Mouse (Mus musculus): ENCODE measurements at regions not wholly inside any gene's neighbourhood (a gene's known extent, or its start where the extent isn't known, plus 50 kb on each side); places are given as distances from the start of the nearest gene placed in this dataset.
"Not testable (repeated sequence)": the region's sequence is repeated elsewhere in the genome, so short reads cannot be mapped to it uniquely, and the experiment has no call there.

DNA sequence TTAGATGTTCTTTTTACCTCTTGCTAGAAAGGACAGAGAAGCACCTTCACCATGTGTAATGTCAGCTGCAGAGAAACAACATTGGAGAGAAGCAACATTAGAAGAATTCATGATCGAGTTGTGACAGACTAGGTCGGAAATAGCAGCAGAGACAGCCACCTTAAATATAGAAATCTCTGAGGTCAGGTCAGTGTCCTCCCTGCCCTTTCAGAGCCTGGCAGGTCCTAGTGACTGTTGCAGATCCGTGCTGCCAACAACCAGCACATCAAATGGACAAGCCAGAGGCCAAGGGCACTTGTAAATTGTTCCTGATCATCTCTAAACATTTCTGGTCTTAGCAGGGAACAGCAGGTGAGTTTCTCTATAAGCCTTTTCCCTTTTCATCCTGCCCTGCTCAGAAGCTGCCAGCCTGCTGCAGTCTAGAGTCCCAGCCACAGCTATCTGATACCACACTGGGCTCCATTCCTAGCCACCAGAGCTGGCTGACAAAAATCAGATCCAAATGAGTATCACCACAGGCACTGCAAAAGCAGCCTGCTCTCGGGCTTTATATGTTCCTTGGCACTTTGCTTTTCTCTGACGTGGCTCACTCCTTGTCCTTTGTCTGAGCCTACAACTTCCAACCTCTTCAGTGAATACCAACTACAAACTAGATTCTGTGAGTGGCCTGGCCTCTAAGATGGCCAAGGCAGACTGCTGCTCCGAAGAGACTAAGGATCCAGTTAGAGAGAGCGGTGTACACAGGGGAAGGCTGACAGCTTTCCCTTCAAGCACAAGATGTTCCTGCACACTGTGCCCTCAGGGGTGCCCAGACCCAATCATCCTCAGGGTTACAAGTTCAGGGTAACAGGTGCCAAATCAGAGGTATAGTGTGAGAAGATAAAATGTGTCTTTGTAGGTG is 102.8 kb upstream of the Pfn2 start:
- Histone ChIP-seq H3K4me1 (ENCODE audit: control insufficient read depth, insufficient read depth, low read length) (no peaks in the 10 kb centered on the region), H3K4me3 (ENCODE audit: low read depth, low read length) (no peak overlapping the region), H3K27me3 (ENCODE audit: control insufficient read depth, insufficient read depth, low read length, poor library complexity, severe bottlenecking) (no peaks in the 10 kb centered on the region), H3K36me3 (ENCODE audit: control insufficient read depth, insufficient read depth, low read length, poor library complexity, severe bottlenecking) (no peaks in the 10 kb centered on the region), H3K9ac (ENCODE audit: low read depth, poor library complexity, severe bottlenecking) (no peak overlapping the region), H3K27ac (ENCODE audit: insufficient read depth, low read length) (no peak overlapping the region), H3K9me3 (replicated peaks; ENCODE audit: control insufficient read depth, insufficient read depth, low read length, poor library complexity, severe bottlenecking) (no peaks in the 10 kb centered on the region)
- no peak for TF ChIP-seq EP300 (IDR thresholded peaks at IDR 0.05; ENCODE audit: insufficient read depth, low read depth, low read length)
- no peak for TF ChIP-seq POLR2A (IDR thresholded peaks at IDR 0.05; ENCODE audit: insufficient read depth, low read length)
- no peak for TF ChIP-seq CTCF (IDR thresholded peaks at IDR 0.05; ENCODE audit: low read depth, low read length)

DNA sequence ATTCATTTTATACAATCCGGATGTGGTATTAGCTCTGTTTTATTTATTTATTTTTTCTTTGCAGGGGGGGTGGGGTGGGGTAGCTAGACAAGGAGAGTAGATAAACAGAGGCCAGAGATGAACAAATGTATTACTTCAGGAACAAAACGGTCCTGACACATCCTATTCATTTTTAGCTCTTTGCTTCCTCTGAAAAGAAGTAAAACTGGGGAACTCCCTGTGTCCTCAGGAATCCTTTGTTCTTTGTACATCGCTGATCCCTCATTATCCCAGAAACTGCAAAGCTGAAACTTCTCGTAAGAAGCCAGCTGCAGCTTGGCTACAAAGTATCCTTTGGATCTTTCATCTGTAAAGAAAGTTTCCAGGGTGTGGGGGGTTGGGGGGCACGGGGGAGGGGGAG is 103.6 kb upstream of the Pfn2 start:
- no peak overlapping the region for H3K27ac ChIP-seq (ENCODE audit: insufficient read depth, low read length)
- H3K9ac ChIP-seq (ENCODE audit: low read depth, poor library complexity, severe bottlenecking), result no peak overlapping the region
- H3K27me3 ChIP-seq (ENCODE audit: control insufficient read depth, insufficient read depth, low read length, poor library complexity, severe bottlenecking), result no peaks in the 10 kb centered on the region
- no peaks in the 10 kb centered on the region for H3K4me1 ChIP-seq (ENCODE audit: control insufficient read depth, insufficient read depth, low read length)
- H3K4me3 ChIP-seq (ENCODE audit: low read depth, low read length), result no peak overlapping the region
- no peaks in the 10 kb centered on the region for H3K36me3 ChIP-seq (ENCODE audit: control insufficient read depth, insufficient read depth, low read length, poor library complexity, severe bottlenecking)
- no peaks in the 10 kb centered on the region for H3K9me3 ChIP-seq (replicated peaks; ENCODE audit: control insufficient read depth, insufficient read depth, low read length, poor library complexity, severe bottlenecking)
- TF ChIP-seq POLR2A (IDR thresholded peaks at IDR 0.05; ENCODE audit: insufficient read depth, low read length), result no peak
- TF ChIP-seq CTCF (IDR thresholded peaks at IDR 0.05; ENCODE audit: low read depth, low read length), result no peak
- TF ChIP-seq EP300 (IDR thresholded peaks at IDR 0.05; ENCODE audit: insufficient read depth, low read depth, low read length), result no peak

DNA sequence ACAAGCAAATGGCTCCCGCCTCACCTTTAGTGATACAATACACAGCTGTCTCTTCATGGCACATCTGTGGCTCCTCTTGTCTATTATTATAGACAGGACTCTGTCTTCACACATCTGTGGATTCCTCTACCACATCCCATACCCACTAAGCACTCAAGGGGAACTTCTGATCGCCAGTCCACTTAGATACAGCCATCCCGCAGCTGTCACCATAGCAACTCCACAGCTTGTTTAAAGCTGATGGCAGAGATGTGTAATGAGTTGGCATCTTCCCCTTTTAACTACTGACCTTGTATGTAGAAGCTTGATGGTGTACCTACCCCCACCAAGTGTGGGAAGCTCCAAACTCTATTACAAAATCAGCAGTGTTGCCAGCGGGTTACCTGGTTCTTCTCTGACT is 109.5 kb upstream of the Pfn2 start:
- Histone ChIP-seq H3K27me3 (ENCODE audit: control insufficient read depth, insufficient read depth, low read length, poor library complexity, severe bottlenecking) (no peaks in the 10 kb centered on the region), H3K27ac (ENCODE audit: insufficient read depth, low read length) (no peak overlapping the region), H3K4me3 (ENCODE audit: low read depth, low read length) (no peak overlapping the region), H3K4me1 (ENCODE audit: control insufficient read depth, insufficient read depth, low read length) (no peaks in the 10 kb centered on the region), H3K9ac (ENCODE audit: low read depth, poor library complexity, severe bottlenecking) (no peak overlapping the region), H3K36me3 (ENCODE audit: control insufficient read depth, insufficient read depth, low read length, poor library complexity, severe bottlenecking) (no peaks in the 10 kb centered on the region), H3K9me3 (replicated peaks; ENCODE audit: control insufficient read depth, insufficient read depth, low read length, poor library complexity, severe bottlenecking) (no peaks in the 10 kb centered on the region)
- TF ChIP-seq EP300 (IDR thresholded peaks at IDR 0.05; ENCODE audit: insufficient read depth, low read depth, low read length) (no peak), CTCF (IDR thresholded peaks at IDR 0.05; ENCODE audit: low read depth, low read length) (no peak), POLR2A (IDR thresholded peaks at IDR 0.05; ENCODE audit: insufficient read depth, low read length) (no peak)

DNA sequence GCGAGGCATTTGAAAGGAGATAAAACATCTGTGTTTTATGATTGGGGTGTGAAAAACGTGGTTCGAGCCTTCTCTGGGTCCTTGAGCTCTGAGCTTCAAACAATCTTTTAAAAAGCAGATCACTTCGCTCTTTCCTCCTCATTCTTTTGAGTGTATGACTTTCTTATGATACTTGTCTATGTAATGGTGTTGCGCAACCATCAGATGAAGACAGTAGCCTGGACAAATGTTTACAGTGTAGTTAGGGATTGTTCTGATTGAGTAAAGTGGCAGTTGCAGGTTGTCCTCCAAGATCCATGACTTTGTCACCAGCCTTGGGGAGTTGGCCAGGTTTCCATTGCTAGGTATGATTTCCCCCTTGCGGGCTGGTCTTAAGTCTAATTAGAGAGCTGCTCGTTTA is 116.1 kb upstream of the Pfn2 start:
- TF ChIP-seq CTCF (IDR thresholded peaks at IDR 0.05; ENCODE audit: low read depth, low read length) (no peak), POLR2A (IDR thresholded peaks at IDR 0.05; ENCODE audit: insufficient read depth, low read length) (no peak), EP300 (IDR thresholded peaks at IDR 0.05; ENCODE audit: insufficient read depth, low read depth, low read length) (no peak)

DNA sequence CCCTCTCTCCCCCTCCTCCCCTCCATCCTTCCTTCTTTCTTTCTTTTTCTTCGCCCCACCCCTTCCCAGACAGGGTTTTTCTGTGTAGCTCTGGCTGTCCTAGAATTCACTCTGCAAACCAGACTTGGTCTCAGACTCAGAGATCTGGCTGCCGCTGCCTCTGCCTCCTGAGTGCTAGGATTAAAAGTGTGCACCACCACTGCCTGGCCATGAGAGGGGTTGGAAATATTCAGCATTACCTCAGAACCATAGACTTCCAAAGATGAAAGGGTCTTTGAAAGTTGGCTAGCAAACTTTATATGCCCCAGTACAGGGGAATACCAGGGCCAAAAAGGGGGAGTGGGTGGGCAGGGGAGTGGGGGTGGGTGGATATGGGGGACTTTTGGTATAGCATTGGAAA is 122.7 kb upstream of the Pfn2 start:
- not testable (repeated sequence) for H3K9me3 ChIP-seq (replicated peaks; ENCODE audit: control insufficient read depth, insufficient read depth, low read length, poor library complexity, severe bottlenecking); H3K4me3 ChIP-seq (ENCODE audit: low read depth, low read length); H3K4me1 ChIP-seq (ENCODE audit: control insufficient read depth, insufficient read depth, low read length); H3K27ac ChIP-seq (ENCODE audit: insufficient read depth, low read length); H3K27me3 ChIP-seq (ENCODE audit: control insufficient read depth, insufficient read depth, low read length, poor library complexity, severe bottlenecking); H3K36me3 ChIP-seq (ENCODE audit: control insufficient read depth, insufficient read depth, low read length, poor library complexity, severe bottlenecking); H3K9ac ChIP-seq (ENCODE audit: low read depth, poor library complexity, severe bottlenecking)

More for the DNA sequence above, 116.1 kb upstream of the Pfn2 start:
- Histone ChIP-seq H3K9me3 (replicated peaks; ENCODE audit: control insufficient read depth, insufficient read depth, low read length, poor library complexity, severe bottlenecking) (no peaks in the 10 kb centered on the region), H3K9ac (ENCODE audit: low read depth, poor library complexity, severe bottlenecking) (no peak overlapping the region), H3K4me3 (ENCODE audit: low read depth, low read length) (no peak overlapping the region), H3K36me3 (ENCODE audit: control insufficient read depth, insufficient read depth, low read length, poor library complexity, severe bottlenecking) (no peaks in the 10 kb centered on the region), H3K4me1 (ENCODE audit: control insufficient read depth, insufficient read depth, low read length) (no peaks in the 10 kb centered on the region), H3K27ac (ENCODE audit: insufficient read depth, low read length) (no peak overlapping the region), H3K27me3 (ENCODE audit: control insufficient read depth, insufficient read depth, low read length, poor library complexity, severe bottlenecking) (no peaks in the 10 kb centered on the region)

DNA sequence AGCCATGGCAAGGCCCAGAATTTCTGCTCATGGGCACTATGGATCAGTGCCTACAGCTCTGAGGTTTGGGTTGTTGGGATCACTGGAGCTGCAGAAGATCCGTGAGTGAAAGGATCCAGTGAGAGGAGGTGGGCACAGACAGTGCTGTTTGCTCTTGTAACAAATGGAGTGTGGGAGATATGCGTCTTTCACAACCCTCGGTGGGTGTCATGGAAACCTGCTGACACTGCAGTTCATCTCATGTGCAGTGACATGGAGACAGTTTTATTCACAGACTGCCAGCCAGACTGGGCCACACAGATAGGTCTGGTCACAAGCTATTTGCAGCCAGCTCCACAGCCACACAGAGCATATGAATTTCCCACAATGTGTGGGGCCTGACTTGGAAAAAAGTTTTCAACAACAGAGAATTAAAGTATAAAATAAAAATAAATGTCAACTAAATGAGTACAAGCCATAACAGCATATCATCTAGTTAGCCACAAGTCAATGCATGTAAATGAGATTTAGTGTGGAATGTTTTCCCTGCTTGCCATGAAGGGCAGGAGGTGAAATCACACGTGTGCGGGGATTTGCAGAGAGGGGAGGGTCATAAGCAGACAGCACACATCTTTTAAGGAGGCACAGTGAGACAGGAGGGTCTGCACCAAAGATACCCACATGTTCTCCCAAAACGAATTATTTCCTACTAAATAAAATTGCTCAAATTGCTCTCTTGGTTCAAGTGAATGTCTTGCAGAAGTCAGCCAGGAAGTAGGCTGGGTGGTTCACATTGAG is 124.8 kb upstream of the Pfn2 start:
- no peak overlapping the region for H3K27ac ChIP-seq (ENCODE audit: insufficient read depth, low read length)
- H3K36me3 ChIP-seq (ENCODE audit: control insufficient read depth, insufficient read depth, low read length, poor library complexity, severe bottlenecking), result no peaks in the 10 kb centered on the region
- no peak for TF ChIP-seq EP300 (IDR thresholded peaks at IDR 0.05; ENCODE audit: insufficient read depth, low read depth, low read length)

More for the DNA sequence above, 124.8 kb upstream of the Pfn2 start:
- Histone ChIP-seq H3K4me1 (ENCODE audit: control insufficient read depth, insufficient read depth, low read length) (no peaks in the 10 kb centered on the region), H3K4me3 (ENCODE audit: low read depth, low read length) (no peak overlapping the region), H3K27me3 (ENCODE audit: control insufficient read depth, insufficient read depth, low read length, poor library complexity, severe bottlenecking) (no peaks in the 10 kb centered on the region), H3K9ac (ENCODE audit: low read depth, poor library complexity, severe bottlenecking) (no peak overlapping the region), H3K9me3 (replicated peaks; ENCODE audit: control insufficient read depth, insufficient read depth, low read length, poor library complexity, severe bottlenecking) (no peaks in the 10 kb centered on the region)

All from ES-Bruce4 (cell line).